Mouse (Mus musculus): ENCODE data around the gene Dip2b.
A peak's percentile ranks its signal among the peaks of the same experiment; 100 is the strongest.

Gene Dip2b

GRCm38 (mm10) chr15:100041267-100042047, 3.0 kb downstream of the Dip2b start:
- H3K4me3 ChIP-seq (replicated peaks; ENCODE audit: low read length), result peak overlapping the region; percentile 37
- no peaks in the 10 kb centered on the region for H3K9me3 ChIP-seq (ENCODE audit: low read length)
- peaks cover 44% of the 10 kb centered on the region for H3K27me3 ChIP-seq (ENCODE audit: insufficient read depth, low read length)
- no peak for TF ChIP-seq POU5F1 (IDR thresholded peaks at IDR 0.05; ENCODE audit: borderline replicate concordance, low read length)
- TF ChIP-seq NANOG (IDR thresholded peaks at IDR 0.05; ENCODE audit: borderline replicate concordance, low read length), result peak; percentile 100
- no peaks in the 10 kb centered on the region for H3K36me3 ChIP-seq (ENCODE audit: insufficient read depth, low read length)
- H3K4me1 ChIP-seq (replicated peaks; ENCODE audit: low read depth, low read length), result peaks cover 60% of the 10 kb centered on the region

- TF ChIP-seq POU5F1 (IDR thresholded peaks at IDR 0.05; ENCODE audit: borderline replicate concordance, low read length), result no peak
- TF ChIP-seq NANOG (IDR thresholded peaks at IDR 0.05; ENCODE audit: borderline replicate concordance, low read length), result no peak
- H3K36me3 ChIP-seq (ENCODE audit: insufficient read depth, low read length), result peaks cover 5% of the 10 kb centered on the region
- no peaks in the 10 kb centered on the region for H3K9me3 ChIP-seq (ENCODE audit: low read length)
- peaks cover 41% of the 10 kb centered on the region for H3K27me3 ChIP-seq (ENCODE audit: insufficient read depth, low read length)
- peak overlapping the region; percentile 37 for H3K4me3 ChIP-seq (replicated peaks; ENCODE audit: low read length)
- peaks cover 65% of the 10 kb centered on the region for H3K4me1 ChIP-seq (replicated peaks; ENCODE audit: low read depth, low read length)
Observed at GRCm38 (mm10) chr15:100042048-100042400, 3.6 kb downstream of the Dip2b start.

GRCm38 (mm10) chr15:100045576-100045975, 7.1 kb downstream of the Dip2b start:
- no peak for TF ChIP-seq NANOG (IDR thresholded peaks at IDR 0.05; ENCODE audit: borderline replicate concordance, low read length)
- no peak for TF ChIP-seq POU5F1 (IDR thresholded peaks at IDR 0.05; ENCODE audit: borderline replicate concordance, low read length)
- TF ChIP-seq CTCF (conservative IDR thresholded peaks at IDR 0.05; ENCODE audit: low read length), result no peak
- Histone ChIP-seq H3K9me3 (ENCODE audit: low read length) (no peaks in the 10 kb centered on the region), H3K36me3 (ENCODE audit: insufficient read depth, low read length) (peaks cover 24% of the 10 kb centered on the region), H3K4me3 (replicated peaks; ENCODE audit: low read length) (no peak overlapping the region), H3K4me1 (replicated peaks; ENCODE audit: low read depth, low read length) (peaks cover 57% of the 10 kb centered on the region), H3K27me3 (ENCODE audit: insufficient read depth, low read length) (peaks cover 18% of the 10 kb centered on the region)

- peaks cover 64% of the 10 kb centered on the region for H3K4me1 ChIP-seq (replicated peaks; ENCODE audit: low read depth, low read length)
- H3K36me3 ChIP-seq (ENCODE audit: insufficient read depth, low read length), result peaks cover 24% of the 10 kb centered on the region
- TF ChIP-seq CTCF (conservative IDR thresholded peaks at IDR 0.05; ENCODE audit: low read length), result no peak
- no peak for TF ChIP-seq NANOG (IDR thresholded peaks at IDR 0.05; ENCODE audit: borderline replicate concordance, low read length)
- no peak for TF ChIP-seq POU5F1 (IDR thresholded peaks at IDR 0.05; ENCODE audit: borderline replicate concordance, low read length)
- H3K4me3 ChIP-seq (replicated peaks; ENCODE audit: low read length), result no peak overlapping the region
- H3K9me3 ChIP-seq (ENCODE audit: low read length), result no peaks in the 10 kb centered on the region
- peaks cover 5% of the 10 kb centered on the region; the same call in 1 of the 2 replicates for H3K27me3 ChIP-seq (ENCODE audit: insufficient read depth, low read length)
Observed at GRCm38 (mm10) chr15:100049496-100050087, 11.1 kb downstream of the Dip2b start.

GRCm38 (mm10) chr15:100050940-100051339, 12.5 kb downstream of the Dip2b start:
- TF ChIP-seq CTCF (conservative IDR thresholded peaks at IDR 0.05; ENCODE audit: low read length) (no peak), NANOG (IDR thresholded peaks at IDR 0.05; ENCODE audit: borderline replicate concordance, low read length) (no peak), POU5F1 (IDR thresholded peaks at IDR 0.05; ENCODE audit: borderline replicate concordance, low read length) (no peak)
- no peak overlapping the region for H3K4me3 ChIP-seq (replicated peaks; ENCODE audit: low read length)

GRCm38 (mm10) chr15:100052726-100053125, 14.3 kb downstream of the Dip2b start:
- peaks cover 65% of the 10 kb centered on the region for H3K4me1 ChIP-seq (replicated peaks; ENCODE audit: low read depth, low read length)
- H3K36me3 ChIP-seq (ENCODE audit: insufficient read depth, low read length), result peaks cover 16% of the 10 kb centered on the region
- H3K9me3 ChIP-seq (ENCODE audit: low read length), result no peaks in the 10 kb centered on the region
- H3K27me3 ChIP-seq (ENCODE audit: insufficient read depth, low read length), result no peaks in the 10 kb centered on the region
- TF ChIP-seq POU5F1 (IDR thresholded peaks at IDR 0.05; ENCODE audit: borderline replicate concordance, low read length) (no peak), CTCF (conservative IDR thresholded peaks at IDR 0.05; ENCODE audit: low read length) (no peak), NANOG (IDR thresholded peaks at IDR 0.05; ENCODE audit: borderline replicate concordance, low read length) (no peak)
- no peak overlapping the region for H3K4me3 ChIP-seq (replicated peaks; ENCODE audit: low read length)

More at GRCm38 (mm10) chr15:100050940-100051339, 12.5 kb downstream of the Dip2b start:
- Histone ChIP-seq H3K4me1 (replicated peaks; ENCODE audit: low read depth, low read length) (peaks cover 60% of the 10 kb centered on the region), H3K27me3 (ENCODE audit: insufficient read depth, low read length) (no peaks in the 10 kb centered on the region), H3K36me3 (ENCODE audit: insufficient read depth, low read length) (peaks cover 24% of the 10 kb centered on the region), H3K9me3 (ENCODE audit: low read length) (no peaks in the 10 kb centered on the region)

- no peak for TF ChIP-seq CTCF (conservative IDR thresholded peaks at IDR 0.05; ENCODE audit: low read length)
- TF ChIP-seq NANOG (IDR thresholded peaks at IDR 0.05; ENCODE audit: borderline replicate concordance, low read length), result no peak
- TF ChIP-seq POU5F1 (IDR thresholded peaks at IDR 0.05; ENCODE audit: borderline replicate concordance, low read length), result no peak
- Histone ChIP-seq H3K4me1 (replicated peaks; ENCODE audit: low read depth, low read length) (peaks cover 82% of the 10 kb centered on the region), H3K9me3 (ENCODE audit: low read length) (no peaks in the 10 kb centered on the region), H3K4me3 (replicated peaks; ENCODE audit: low read length) (no peak overlapping the region), H3K36me3 (ENCODE audit: insufficient read depth, low read length) (no peaks in the 10 kb centered on the region), H3K27me3 (ENCODE audit: insufficient read depth, low read length) (no peaks in the 10 kb centered on the region)
Observed at GRCm38 (mm10) chr15:100056397-100056908, 18.0 kb downstream of the Dip2b start.

- no peaks in the 10 kb centered on the region for H3K27me3 ChIP-seq (ENCODE audit: insufficient read depth, low read length)
- H3K9me3 ChIP-seq (ENCODE audit: low read length), result no peaks in the 10 kb centered on the region
- no peaks in the 10 kb centered on the region for H3K36me3 ChIP-seq (ENCODE audit: insufficient read depth, low read length)
- H3K4me3 ChIP-seq (replicated peaks; ENCODE audit: low read length), result no peak overlapping the region
- H3K4me1 ChIP-seq (replicated peaks; ENCODE audit: low read depth, low read length), result peaks cover 83% of the 10 kb centered on the region
- TF ChIP-seq POU5F1 (IDR thresholded peaks at IDR 0.05; ENCODE audit: borderline replicate concordance, low read length), result no peak
- TF ChIP-seq NANOG (IDR thresholded peaks at IDR 0.05; ENCODE audit: borderline replicate concordance, low read length), result no peak
- no peak for TF ChIP-seq CTCF (conservative IDR thresholded peaks at IDR 0.05; ENCODE audit: low read length)
Observed at GRCm38 (mm10) chr15:100057698-100058097, 19.2 kb downstream of the Dip2b start.

All from E14TG2a.4 (cell line).